Mouse (Mus musculus): ENCODE data around the gene Dusp2. TPM values are rescaled to one million over a fixed set of nuclear protein-coding genes. Genes with fewer than 3 reads are reported as not detected.
A peak's percentile ranks its signal among the peaks of the same experiment; 100 is the strongest.

The Dusp2 gene
- total RNA-seq, 2 experiments from 2014 or later: 0.57 to 2.0 TPM

DNA sequence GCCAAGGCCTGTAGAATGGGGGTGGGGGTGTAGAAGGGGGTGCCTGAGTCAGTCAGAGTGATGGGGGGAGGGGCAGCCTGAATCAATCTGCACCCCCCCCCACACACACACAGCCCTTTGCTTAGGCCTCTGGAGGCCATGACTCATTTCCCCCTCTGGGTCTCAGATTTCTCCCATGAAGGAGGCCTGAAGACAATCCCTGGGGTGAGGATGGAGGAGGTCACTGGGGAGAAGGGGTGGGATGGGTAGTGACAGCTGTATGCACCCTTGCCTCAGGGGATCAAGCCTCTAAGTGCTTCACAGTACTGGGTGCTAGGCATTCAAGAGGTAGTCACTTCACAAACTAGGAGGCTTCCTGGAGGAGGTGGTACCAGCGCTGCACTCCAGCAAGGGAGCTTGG lies 12.3 kb upstream of the Dusp2 start:
- DNase-seq: no peak

DNA sequence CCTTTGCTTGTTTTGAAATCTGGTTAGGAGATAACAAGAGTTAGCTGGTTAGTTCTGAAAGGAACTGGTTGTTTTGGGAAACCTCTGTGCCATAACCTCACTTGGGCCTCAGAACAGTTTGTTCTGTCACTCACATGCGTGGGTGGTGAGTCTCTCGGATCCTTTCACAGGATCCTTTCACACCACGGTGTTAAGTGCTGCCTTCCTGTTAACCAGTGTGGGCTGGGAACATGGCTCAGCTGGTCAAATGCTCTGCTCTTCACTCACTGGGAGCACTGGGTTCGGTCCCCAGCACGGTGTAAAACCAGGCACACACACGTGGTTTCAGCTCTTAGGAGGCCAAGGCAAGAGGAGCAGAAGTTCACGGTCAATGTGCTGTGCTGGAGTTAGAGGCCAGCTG lies 11.5 kb upstream of the Dusp2 start:
- DNase-seq: no peak

DNA sequence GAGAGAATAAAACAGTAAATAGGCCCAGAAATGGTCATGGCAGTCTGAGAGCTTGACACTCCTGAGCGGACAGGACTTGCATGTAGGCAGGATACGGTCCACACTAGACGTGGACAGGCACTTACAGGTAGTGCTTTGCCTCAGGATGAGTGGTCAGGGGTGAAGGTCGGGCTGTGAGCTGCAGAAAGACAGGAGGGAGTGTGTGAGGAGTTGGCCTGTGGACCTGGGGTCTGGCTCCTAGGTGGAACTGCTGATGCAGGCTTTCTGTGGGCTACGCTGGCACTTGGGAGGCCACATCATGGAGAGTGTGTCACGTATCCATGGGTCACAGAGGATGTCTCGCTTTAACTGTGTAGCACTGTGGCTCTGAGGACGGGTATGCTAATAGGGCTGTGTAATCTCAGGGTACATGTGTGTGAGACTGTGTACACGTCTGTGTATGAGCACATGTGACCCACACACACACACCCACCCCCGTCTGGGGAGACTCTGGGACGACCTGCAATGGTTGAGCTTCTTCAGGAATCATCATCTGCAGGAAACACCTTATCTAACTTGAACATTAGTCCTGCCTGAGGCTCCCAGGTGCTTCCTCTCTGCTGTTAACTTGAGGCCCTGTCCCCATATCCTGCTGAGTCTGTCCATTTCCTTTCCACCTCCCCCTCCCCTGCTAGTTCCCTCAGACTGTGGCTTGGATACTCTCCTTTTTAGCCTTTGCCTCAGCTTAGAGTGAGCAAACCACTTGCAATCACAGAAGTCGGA lies 7.7 kb upstream of the Dusp2 start:
- no peak for DNase-seq

GRCm38 (mm10) chr2:127332807-127333570 lies 3.0 kb upstream of the Dusp2 start:
- DNase-seq: no peak

DNA sequence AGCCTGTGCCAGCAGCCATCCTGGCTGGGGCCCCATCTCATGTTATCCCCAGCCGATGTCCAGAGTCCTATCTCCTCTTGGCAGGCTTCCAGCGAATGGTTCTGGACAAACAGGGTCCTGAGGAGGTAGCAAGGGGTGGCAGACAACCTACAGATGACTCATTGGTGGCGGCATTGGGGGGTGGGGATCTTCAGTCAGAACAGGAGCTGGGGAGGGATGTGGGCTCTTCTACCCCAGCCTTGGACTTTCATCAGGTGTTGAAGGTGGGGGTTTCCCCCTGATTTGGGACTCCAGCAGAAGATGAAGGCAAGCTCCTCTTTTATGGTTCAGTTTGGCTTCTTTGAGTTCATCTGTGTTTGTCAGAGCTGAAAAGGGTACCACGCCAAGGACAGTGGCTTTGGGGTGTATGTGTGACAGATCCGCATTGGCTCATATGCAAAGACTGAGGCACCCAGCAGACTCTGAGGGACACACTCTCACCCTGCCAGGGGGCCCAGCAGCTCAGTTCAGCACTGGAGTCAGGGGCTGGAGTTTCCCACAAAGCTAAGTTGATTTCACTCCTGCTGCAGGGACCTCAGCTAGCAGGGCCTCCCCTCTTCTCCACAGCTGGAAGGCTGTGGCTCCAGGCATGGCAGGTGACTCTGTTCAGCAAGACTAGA lies 1.9 kb upstream of the Dusp2 start:
- DNase-seq: no peak

DNA sequence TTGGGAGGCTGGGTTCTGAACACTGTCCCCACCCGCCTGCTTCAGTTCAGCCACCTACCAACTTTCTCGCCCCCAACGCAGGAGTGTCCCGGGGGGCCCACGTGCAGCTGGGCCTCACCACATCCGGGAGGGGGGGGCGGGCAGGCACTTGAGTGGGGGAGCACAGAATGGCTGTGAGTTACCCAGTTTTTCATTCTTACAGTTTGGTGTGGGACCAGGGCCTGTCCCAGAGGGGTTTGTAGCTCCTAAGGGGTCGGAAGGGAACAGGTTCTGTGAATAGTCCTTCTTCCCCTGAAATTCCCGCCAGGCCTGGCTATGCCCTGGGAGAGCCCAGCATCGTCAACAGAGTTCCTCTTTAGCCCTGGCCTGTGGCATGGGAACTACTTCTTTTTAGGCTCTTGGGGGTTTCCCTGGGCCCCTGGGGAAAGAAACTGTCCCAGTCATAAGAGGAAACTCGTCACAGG lies 849 bp upstream of the Dusp2 start:
- peak in 1 of 2 experiments; percentile 18 for DNase-seq

GRCm38 (mm10) chr2:127336497-127336832 lies 506 bp downstream of the Dusp2 start:
- peak in 1 of 2 experiments; percentile 13 for DNase-seq

DNA sequence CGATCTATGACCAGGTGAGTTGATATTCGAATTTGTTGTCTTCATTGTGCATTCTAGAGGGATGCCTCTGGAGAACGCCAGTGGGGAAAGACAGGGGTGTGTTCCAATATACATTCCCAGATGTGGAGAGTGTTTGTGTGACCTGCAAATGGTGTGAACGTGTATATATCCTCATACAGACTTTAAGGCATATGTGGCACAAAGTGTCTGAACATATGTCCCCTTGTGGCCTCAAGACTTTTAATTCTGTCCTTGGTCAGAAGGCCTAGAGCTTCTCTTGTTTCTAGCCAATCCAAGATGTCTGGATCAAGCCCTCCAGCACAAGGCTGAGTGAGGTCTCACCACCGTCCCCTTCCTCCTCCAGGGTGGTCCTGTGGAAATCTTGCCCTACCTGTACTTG lies 926 bp downstream of the Dusp2 start:
- DNase-seq: no peak

DNA sequence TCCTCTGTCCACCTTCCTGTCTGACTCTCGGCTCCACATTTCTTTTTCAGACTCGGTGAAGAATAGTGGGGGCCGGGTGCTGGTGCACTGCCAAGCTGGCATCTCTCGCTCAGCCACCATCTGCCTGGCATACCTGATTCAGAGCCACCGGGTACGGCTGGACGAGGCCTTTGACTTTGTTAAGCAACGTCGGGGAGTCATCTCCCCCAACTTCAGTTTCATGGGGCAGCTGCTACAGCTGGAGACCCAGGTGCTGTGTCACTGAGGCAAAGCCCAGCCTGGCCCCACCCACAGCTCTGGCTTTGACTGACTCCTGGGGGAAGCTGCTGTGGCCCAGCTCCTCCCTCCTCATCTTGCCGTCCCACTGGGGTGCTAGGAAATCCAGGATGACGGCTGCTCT lies 1.6 kb downstream of the Dusp2 start:
- no peak for DNase-seq

DNA sequence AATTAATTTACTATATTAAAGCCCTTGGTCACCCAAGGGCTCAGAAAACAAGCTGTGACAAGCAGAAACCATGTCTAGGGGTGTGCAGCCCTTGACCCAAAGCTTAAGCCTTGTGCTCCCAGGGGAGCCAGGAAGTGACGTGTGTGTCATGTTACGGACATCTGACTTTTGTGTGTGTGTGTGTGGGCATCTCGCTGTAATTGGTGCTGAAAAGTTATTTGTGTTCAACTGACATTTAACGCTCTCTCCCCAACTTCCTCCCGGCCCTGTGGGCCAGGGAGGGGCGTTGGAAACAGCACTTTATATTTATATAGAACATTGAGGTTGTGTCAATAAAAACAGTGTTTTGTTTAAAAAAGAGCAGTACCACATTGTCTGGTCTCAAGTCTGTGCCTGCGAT lies 2.1 kb downstream of the Dusp2 start:
- DNase-seq: no peak

DNA sequence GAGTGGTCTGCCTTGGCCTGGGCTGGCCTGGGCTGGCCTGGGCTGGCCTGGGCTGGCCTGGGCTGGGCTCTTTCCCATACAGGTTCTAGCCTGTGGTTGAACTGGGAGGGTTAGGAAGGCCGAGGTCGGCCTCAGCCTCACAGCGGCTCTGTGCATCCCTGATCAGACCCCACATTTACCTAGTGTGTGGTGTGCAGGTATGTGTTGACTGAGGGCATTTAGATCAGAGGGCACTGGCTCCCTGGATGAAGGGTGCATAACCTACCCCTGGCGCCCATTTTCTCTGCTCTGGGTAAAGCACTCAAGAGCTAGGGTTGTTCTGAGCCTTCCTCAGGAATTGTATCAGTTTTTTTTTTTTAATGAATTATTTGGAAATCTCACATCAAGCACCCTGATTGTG lies 2.5 kb downstream of the Dusp2 start, which contains the start of gene Astl:
Gene Astl (plus strand): TSS at position 224 of the 400 bp plus-strand sequence.
- no peak for DNase-seq

DNA sequence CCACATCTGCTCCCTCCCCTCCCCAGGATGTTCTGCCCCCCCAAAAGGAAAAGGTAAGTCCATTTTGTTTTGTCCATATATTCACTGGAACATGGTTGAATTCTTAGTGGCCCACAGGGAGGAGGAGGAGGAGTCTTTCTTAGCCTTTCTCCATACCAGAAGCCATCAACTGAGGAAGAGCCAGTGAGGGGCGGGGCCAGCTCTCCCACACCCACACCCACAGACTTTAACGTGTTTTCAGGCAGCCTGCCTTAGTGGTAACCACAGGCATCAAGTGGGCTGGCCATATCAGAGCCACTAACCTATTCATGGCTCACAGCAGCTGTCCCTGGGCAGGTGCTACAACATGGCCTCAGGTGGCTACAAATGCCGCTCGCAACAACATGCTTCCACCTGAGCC lies 2.9 kb downstream of the Dusp2 start:
- no peak for DNase-seq

DNA sequence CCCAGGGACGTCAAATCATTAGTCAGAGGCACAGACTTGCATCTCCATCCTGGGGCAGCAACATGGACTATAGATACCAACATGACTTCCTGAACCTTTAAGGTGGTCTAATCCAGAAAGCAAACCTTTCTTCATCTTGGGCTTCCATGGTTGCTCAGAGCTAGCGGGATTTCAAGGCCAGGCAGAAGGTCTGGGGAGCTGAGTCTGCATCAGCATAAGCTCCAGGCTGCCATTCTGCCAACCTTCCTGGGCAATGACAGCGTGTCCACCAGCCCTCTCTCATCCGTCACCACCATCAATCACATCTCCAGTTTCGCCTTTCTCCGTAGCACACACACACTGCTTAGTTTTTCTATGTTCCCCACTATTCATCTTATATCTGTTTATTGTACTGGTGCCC lies 3.3 kb downstream of the Dusp2 start:
- DNase-seq: no peak

- DNase-seq: peak; percentile 39 to 80
Observed at GRCm38 (mm10) chr2:127341159-127341558, 5.2 kb downstream of the Dusp2 start.

DNA sequence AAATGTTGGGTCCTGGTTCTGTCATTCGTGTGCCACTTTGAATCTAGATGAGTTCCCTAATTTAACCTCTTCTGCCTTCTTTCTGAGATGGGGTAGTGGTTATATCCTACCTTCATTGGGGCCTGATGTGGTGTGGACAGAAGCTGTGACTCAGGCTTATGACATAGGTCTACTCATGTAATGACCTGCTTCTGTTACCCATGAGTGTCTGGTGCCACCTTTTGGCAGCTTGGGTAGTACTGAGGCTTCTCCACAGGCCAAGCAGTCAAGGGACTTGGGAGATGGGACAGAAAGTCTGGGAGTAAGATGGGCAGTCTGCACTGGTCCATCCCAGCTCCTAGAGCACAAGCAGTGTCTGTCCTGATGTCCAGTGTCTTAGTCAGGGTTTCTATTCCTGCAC lies 10.4 kb downstream of the Dusp2 start:
- DNase-seq: no peak

DNA sequence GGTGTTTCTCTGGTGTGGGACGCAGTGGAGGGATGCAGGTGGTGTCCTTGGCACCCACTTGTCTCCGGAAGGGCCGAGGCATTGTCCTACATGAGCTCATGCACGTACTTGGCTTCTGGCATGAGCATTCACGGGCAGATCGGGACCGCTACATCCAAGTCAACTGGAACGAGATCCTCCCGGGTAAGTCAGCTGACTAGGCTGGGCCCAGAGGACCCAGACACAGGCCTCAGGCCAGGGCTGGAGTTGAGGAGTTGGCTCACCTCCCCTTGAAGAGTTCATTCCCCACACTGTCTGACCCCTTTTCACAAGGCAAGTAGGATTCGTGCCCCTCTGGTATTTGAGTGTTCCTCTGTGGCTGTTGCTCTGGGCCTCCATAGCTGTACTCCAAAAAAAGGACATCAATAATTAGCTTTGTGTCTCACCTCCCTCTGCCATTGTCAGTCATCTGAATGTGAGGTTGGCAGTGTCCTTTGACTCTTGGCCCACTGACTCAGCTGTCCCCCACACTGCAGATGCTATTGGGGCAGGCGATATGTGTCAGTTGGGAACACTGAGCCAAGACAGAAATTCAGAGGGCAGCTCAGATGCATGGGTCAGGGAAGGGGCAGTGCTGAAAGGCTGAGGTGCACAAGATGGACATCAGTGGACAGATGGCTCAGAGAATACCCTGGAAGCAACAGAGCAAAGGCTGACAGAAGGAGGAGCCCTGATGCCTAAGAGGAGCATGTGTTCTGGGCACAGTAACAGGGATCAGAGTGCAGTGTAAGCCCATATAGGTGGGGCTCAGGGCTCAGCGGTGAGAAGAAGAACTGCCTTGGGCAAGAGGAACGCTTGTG lies 11.4 kb downstream of the Dusp2 start:
- DNase-seq: no peak

DNA sequence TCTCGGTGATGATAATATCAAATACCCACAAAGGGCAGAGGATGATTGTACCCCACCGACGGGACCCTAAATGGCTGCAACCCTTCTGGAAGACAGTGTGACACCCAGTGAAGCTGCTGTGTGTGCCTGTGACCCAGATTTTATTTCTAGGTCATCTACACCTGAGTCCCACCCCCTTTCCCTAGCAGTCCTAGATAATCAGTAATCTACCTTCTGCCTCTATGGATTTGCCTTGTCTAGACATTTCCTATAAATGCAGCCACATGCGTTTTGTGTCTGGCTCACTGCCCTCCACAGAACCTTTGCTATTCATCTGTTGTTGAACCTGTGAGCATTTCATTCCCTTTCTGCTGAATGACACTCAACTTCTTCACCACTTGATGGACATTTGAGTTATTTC lies 17.9 kb downstream of the Dusp2 start:
- DNase-seq: no peak

- peak; percentile 85 to 94 for DNase-seq
Observed at GRCm38 (mm10) chr2:127362459-127363281, 26.7 kb downstream of the Dusp2 start, which contains the start of gene Adra2b. TSS of gene Adra2b (plus strand) at chr2:127363208.

GRCm38 (mm10) chr2:127363282-127363652 lies 27.3 kb downstream of the Dusp2 start:
- no peak for DNase-seq

DNA sequence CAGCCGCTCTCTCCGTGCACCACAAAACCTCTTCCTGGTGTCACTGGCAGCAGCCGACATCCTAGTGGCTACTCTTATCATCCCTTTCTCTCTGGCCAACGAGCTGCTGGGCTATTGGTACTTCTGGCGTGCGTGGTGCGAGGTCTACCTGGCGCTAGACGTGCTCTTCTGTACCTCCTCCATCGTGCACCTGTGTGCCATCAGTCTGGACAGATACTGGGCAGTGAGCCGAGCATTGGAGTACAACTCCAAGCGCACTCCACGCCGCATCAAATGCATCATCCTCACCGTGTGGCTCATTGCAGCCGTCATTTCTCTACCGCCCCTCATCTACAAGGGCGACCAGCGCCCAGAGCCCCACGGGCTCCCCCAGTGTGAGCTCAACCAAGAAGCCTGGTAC lies 27.7 kb downstream of the Dusp2 start:
- no peak for DNase-seq

GRCm38 (mm10) chr2:127364452-127364851 lies 28.5 kb downstream of the Dusp2 start:
- DNase-seq: no peak
